Mouse (Mus musculus) lung, postnatal 0 days (tissue): Measurements from ENCODE around the gene Syce3.

Experiments used
- CTCF ChIP-seq: IDR thresholded peaks from 2 replicates; pipeline ENCODE4 v1.5.1; 2016; ENCODE audit warnings: antibody characterized with exemption, mild to moderate bottlenecking
- EP300 ChIP-seq: IDR thresholded peaks from 2 replicates; pipeline ENCODE4 v1.6.1; 2016; ENCODE audit warnings: antibody characterized with exemption, mild to moderate bottlenecking, control low read depth

DNA sequence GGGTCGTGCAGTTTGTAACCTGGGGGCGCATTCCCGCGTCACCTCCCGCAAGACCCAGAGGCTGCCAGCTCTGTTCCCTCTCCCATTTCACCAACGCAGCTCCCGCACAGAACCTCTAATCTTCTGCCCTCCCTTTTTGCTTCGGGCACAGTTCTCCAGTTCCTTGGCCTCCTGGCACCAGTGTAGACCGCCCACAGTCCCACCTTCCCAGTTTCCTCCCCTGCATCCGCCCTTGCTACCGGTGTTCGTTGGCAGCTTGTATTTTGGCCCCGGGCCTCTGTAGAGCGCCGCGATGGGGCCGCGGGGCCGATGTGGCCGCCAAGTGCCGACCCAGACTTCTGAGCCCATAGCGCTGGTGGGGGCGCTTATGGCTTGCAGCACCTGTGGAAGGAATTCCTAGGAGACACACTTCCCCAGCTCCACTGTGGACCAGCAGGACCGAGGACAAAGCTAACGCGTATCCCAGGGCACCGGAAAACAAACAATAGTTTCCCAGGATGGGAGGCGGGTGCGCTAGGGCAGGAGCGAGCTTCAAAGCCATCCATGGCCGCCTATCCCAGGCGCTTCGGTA is 31.4 kb downstream of the Syce3 start, which contains the start of gene Odf3b:
- TF ChIP-seq EP300 = no peak
- TF ChIP-seq CTCF = no peak
